Mouse (Mus musculus): ENCODE results near the gene Pmp22. TPM values are rescaled to one million over a fixed set of nuclear protein-coding genes. Genes with fewer than 3 reads are reported as not detected.

Gene Pmp22
- total and polyA plus RNA-seq, 2 experiments: 1.8 to 3.3 TPM

DNA sequence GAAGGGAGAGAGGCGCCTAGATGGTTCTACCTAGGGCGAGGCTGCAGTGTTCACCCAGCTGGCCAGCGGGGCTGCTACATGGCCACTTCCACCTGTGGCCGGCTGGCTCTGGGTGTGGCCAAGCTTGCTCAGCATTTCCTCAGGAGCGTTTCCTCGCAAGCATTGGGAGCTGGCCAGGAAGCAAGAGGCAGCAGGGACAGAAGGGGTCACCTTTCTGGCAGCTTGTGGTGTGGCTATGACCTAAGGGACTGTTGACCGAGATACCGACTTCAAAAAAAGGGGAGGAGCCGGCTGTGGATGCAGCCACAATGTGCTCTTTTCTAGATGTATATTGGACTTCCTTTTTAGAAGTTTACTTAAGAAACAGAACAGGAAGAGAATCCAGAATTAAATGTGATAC is 593 bp downstream of the Pmp22 start:
- Histone ChIP-seq H3K27ac (replicated peaks; ENCODE audit: insufficient read depth, low read depth, low read length) (no peak overlapping the region), H3K4me1 (ENCODE audit: control insufficient read depth, insufficient read depth, low read length) (no peaks in the 10 kb centered on the region), H3K27me3 (ENCODE audit: control insufficient read depth, insufficient read depth, low read length) (peaks cover 4% of the 10 kb centered on the region), H3K36me3 (ENCODE audit: control insufficient read depth, insufficient read depth, low read length) (no peaks in the 10 kb centered on the region), H3K79me2 (ENCODE audit: control insufficient read depth, insufficient read depth, low read length) (no peaks in the 10 kb centered on the region), H3K9ac (ENCODE audit: low read depth, low read length) (no peak overlapping the region), H3K4me3 (ENCODE audit: insufficient read depth, low read depth, low read length) (peak overlapping the region; percentile 32; the same call in 1 of the 2 replicates)
- TF ChIP-seq POLR2A (IDR thresholded peaks at IDR 0.05; ENCODE audit: extremely low read depth, insufficient read depth, low read length) (no peak), CTCF (IDR thresholded peaks at IDR 0.05; ENCODE audit: low read depth, low read length) (no peak)
- 20% methylated on average over 9 of the region's 9 CpGs for WGBS
- no peak for DNase-seq (ENCODE audit: extremely low read depth, low read depth, low spot score)

- DNase-seq (ENCODE audit: extremely low read depth, low read depth, low spot score): no peak
- Histone ChIP-seq H3K27me3 (ENCODE audit: control insufficient read depth, insufficient read depth, low read length) (peaks cover 4% of the 10 kb centered on the region; the same call in 1 of the 2 replicates), H3K4me3 (ENCODE audit: insufficient read depth, low read depth, low read length) (no peak overlapping the region), H3K79me2 (ENCODE audit: control insufficient read depth, insufficient read depth, low read length) (no peaks in the 10 kb centered on the region), H3K27ac (replicated peaks; ENCODE audit: insufficient read depth, low read depth, low read length) (no peak overlapping the region), H3K9ac (ENCODE audit: low read depth, low read length) (no peak overlapping the region), H3K36me3 (ENCODE audit: control insufficient read depth, insufficient read depth, low read length) (no peaks in the 10 kb centered on the region), H3K4me1 (ENCODE audit: control insufficient read depth, insufficient read depth, low read length) (no peaks in the 10 kb centered on the region)
- no peak for TF ChIP-seq CTCF (IDR thresholded peaks at IDR 0.05; ENCODE audit: low read depth, low read length)
- no peak for TF ChIP-seq POLR2A (IDR thresholded peaks at IDR 0.05; ENCODE audit: extremely low read depth, insufficient read depth, low read length)
- WGBS: 59% methylated on average over 12 of the region's 12 CpGs
Measured at GRCm38 (mm10) chr11:63129840-63130239, 1.1 kb downstream of the Pmp22 start.

DNA sequence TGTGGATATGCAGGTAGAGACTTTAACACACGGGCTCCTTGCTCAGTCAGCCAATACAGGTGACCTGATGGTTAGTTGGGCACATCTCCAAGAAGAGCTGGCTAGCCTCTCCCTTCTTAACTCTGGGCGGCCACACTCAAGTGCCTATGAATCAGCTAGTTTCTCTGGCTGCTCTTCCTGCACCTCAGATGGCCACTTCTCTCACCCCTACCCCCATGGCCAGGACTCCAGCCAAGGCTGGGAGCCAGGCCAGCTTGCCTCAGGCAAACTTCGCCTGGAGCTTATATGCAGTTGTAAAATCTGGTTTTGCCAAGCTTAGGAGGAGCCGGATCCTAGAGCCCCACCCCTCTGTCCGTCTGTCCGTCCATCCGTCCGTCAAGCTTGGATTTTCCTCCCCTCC is 1.7 kb downstream of the Pmp22 start:
- H3K27ac ChIP-seq (replicated peaks; ENCODE audit: insufficient read depth, low read depth, low read length): no peak overlapping the region
- peaks cover 4% of the 10 kb centered on the region; the same call in 1 of the 2 replicates for H3K27me3 ChIP-seq (ENCODE audit: control insufficient read depth, insufficient read depth, low read length)
- no peaks in the 10 kb centered on the region for H3K4me1 ChIP-seq (ENCODE audit: control insufficient read depth, insufficient read depth, low read length)
- no peaks in the 10 kb centered on the region for H3K36me3 ChIP-seq (ENCODE audit: control insufficient read depth, insufficient read depth, low read length)
- TF ChIP-seq CTCF (IDR thresholded peaks at IDR 0.05; ENCODE audit: low read depth, low read length): no peak
- no peak for TF ChIP-seq POLR2A (IDR thresholded peaks at IDR 0.05; ENCODE audit: extremely low read depth, insufficient read depth, low read length)
- DNase-seq (ENCODE audit: extremely low read depth, low read depth, low spot score): no peak
- 19% methylated on average over 8 of the region's 8 CpGs for WGBS
- H3K9ac ChIP-seq (ENCODE audit: low read depth, low read length): no peak overlapping the region
- peak overlapping the region; percentile 54; the same call in 1 of the 2 replicates for H3K4me3 ChIP-seq (ENCODE audit: insufficient read depth, low read depth, low read length)
- H3K79me2 ChIP-seq (ENCODE audit: control insufficient read depth, insufficient read depth, low read length): no peaks in the 10 kb centered on the region

DNA sequence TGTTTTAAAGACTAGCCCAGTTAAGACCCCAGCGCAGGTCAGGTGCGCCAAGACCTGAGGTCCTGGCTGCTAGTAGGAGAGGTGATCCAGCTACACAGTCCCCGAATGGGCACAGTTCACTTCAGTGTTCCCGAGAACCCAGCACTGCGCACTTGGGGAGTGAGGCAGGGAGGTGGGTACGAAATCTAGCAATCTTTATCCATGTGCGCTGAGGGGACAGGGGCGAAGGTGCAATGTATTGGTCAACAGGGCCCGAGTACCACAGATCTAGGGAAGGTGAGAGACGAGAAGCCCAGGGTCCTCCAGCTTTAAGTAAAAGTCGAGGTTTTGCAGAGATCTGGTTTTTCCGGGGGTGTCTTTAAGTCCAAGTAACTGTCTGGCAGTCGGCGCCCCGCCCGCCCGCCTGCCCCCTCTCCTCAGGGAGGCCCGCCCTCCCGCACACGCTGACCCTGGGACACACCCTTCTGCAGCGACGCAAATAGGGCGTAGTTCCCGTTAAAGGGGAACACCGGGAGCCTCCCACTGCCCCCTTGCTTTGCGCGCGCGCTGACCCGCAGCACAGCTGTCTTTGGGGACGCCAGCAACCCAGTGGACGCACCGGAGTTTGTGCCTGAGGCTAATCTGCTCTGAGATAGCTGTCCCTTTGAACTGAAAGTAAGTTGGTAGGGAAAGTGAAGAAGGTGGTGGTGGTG is 2.4 kb downstream of the Pmp22 start:
- Histone ChIP-seq H3K4me3 (ENCODE audit: insufficient read depth, low read depth, low read length) (peak overlapping the region; percentile 54), H3K27ac (replicated peaks; ENCODE audit: insufficient read depth, low read depth, low read length) (peak overlapping the region; percentile 9; the same call in 1 of the 2 replicates), H3K4me1 (ENCODE audit: control insufficient read depth, insufficient read depth, low read length) (no peaks in the 10 kb centered on the region), H3K79me2 (ENCODE audit: control insufficient read depth, insufficient read depth, low read length) (no peaks in the 10 kb centered on the region), H3K9ac (ENCODE audit: low read depth, low read length) (peak overlapping the region; percentile 11), H3K27me3 (ENCODE audit: control insufficient read depth, insufficient read depth, low read length) (peaks cover 4% of the 10 kb centered on the region; the same call in 1 of the 2 replicates), H3K36me3 (ENCODE audit: control insufficient read depth, insufficient read depth, low read length) (no peaks in the 10 kb centered on the region)
- 4% methylated on average over 33 of the region's 33 CpGs for WGBS
- no peak for TF ChIP-seq POLR2A (IDR thresholded peaks at IDR 0.05; ENCODE audit: extremely low read depth, insufficient read depth, low read length)
- TF ChIP-seq CTCF (IDR thresholded peaks at IDR 0.05; ENCODE audit: low read depth, low read length): no peak
- no peak for DNase-seq (ENCODE audit: extremely low read depth, low read depth, low spot score)

GRCm38 (mm10) chr11:63131693-63132040 is 2.9 kb downstream of the Pmp22 start:
- Histone ChIP-seq H3K4me1 (ENCODE audit: control insufficient read depth, insufficient read depth, low read length) (no peaks in the 10 kb centered on the region), H3K9ac (ENCODE audit: low read depth, low read length) (peak overlapping the region; percentile 11), H3K79me2 (ENCODE audit: control insufficient read depth, insufficient read depth, low read length) (no peaks in the 10 kb centered on the region), H3K27me3 (ENCODE audit: control insufficient read depth, insufficient read depth, low read length) (peaks cover 4% of the 10 kb centered on the region; the same call in 1 of the 2 replicates), H3K27ac (replicated peaks; ENCODE audit: insufficient read depth, low read depth, low read length) (peak overlapping the region; percentile 5; the same call in 1 of the 2 replicates), H3K36me3 (ENCODE audit: control insufficient read depth, insufficient read depth, low read length) (no peaks in the 10 kb centered on the region), H3K4me3 (ENCODE audit: insufficient read depth, low read depth, low read length) (peak overlapping the region; percentile 54)
- TF ChIP-seq POLR2A (IDR thresholded peaks at IDR 0.05; ENCODE audit: extremely low read depth, insufficient read depth, low read length): no peak
- no peak for TF ChIP-seq CTCF (IDR thresholded peaks at IDR 0.05; ENCODE audit: low read depth, low read length)
- 9% methylated on average over 11 of the region's 11 CpGs for WGBS
- DNase-seq (ENCODE audit: extremely low read depth, low read depth, low spot score): no peak

GRCm38 (mm10) chr11:63132151-63132500 is 3.3 kb downstream of the Pmp22 start:
- peak overlapping the region; percentile 43 for H3K4me3 ChIP-seq (ENCODE audit: insufficient read depth, low read depth, low read length)
- peak overlapping the region; percentile 32; the same call in 1 of the 2 replicates for H3K27ac ChIP-seq (replicated peaks; ENCODE audit: insufficient read depth, low read depth, low read length)
- H3K4me1 ChIP-seq (ENCODE audit: control insufficient read depth, insufficient read depth, low read length): no peaks in the 10 kb centered on the region
- no peaks in the 10 kb centered on the region for H3K79me2 ChIP-seq (ENCODE audit: control insufficient read depth, insufficient read depth, low read length)
- peak overlapping the region; percentile 61 for H3K9ac ChIP-seq (ENCODE audit: low read depth, low read length)
- H3K36me3 ChIP-seq (ENCODE audit: control insufficient read depth, insufficient read depth, low read length): no peaks in the 10 kb centered on the region
- H3K27me3 ChIP-seq (ENCODE audit: control insufficient read depth, insufficient read depth, low read length): peaks cover 4% of the 10 kb centered on the region; the same call in 1 of the 2 replicates
- TF ChIP-seq CTCF (IDR thresholded peaks at IDR 0.05; ENCODE audit: low read depth, low read length) (no peak), POLR2A (IDR thresholded peaks at IDR 0.05; ENCODE audit: extremely low read depth, insufficient read depth, low read length) (no peak)
- 2% methylated on average over 11 of the region's 11 CpGs for WGBS
- DNase-seq (ENCODE audit: extremely low read depth, low read depth, low spot score): no peak
